Mouse (Mus musculus) layer of hippocampus, postnatal 14 days (tissue): ENCODE measurements around the gene Tmeff1. TPM values are rescaled to one million over a fixed set of nuclear protein-coding genes. Genes with fewer than 3 reads are reported as not detected.
"Not testable (repeated sequence)": the region's sequence is repeated elsewhere in the genome, so short reads cannot be mapped to it uniquely, and the experiment has no call there.

Source experiments
- DNase-seq, 2 experiments: peaks; one replicate each; pipeline ENCODE4 v3.0.0; 2021 to 2022; ENCODE audit warnings: low spot score in 2 of 2, mixed read lengths in 1 of 2
- total RNA-seq, 2 experiments: library from RNA; stranded (reverse); gene quantifications; 2 replicates each; pipeline ENCODE4 v1.2.3; 2021

Gene Tmeff1
- total RNA-seq, 2 experiments from 2014 or later = 138 to 147 TPM

DNA sequence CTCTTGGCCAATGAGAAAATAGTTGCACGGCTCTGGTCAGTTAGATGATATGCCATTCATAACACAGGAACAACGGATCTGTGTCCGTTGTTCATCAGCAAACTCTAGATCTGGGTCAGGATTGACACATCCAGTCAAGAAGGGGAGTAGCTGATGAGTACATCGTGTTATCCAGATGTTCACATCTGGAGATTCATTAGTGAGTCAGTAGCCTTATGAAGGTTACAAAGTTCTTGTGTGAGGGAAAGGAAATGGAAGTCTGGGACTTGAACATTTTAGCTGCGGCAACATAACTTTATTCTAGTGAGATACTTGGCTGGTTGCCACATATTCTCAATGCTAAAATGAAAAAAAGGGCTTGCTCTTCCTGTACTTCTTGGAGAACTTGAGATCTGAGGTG lies 87.9 kb downstream of the Tmeff1 start:
- DNase-seq = no peak

GRCm38 (mm10) chr4:48674412-48674811 lies 89.4 kb downstream of the Tmeff1 start:
- no peak for DNase-seq

- no peak for DNase-seq
These were observed 91.7 kb downstream of the Tmeff1 start for GRCm38 (mm10) chr4:48676570-48677185.

- DNase-seq = no peak
These were observed 92.3 kb downstream of the Tmeff1 start for GRCm38 (mm10) chr4:48677276-48677675.

DNA sequence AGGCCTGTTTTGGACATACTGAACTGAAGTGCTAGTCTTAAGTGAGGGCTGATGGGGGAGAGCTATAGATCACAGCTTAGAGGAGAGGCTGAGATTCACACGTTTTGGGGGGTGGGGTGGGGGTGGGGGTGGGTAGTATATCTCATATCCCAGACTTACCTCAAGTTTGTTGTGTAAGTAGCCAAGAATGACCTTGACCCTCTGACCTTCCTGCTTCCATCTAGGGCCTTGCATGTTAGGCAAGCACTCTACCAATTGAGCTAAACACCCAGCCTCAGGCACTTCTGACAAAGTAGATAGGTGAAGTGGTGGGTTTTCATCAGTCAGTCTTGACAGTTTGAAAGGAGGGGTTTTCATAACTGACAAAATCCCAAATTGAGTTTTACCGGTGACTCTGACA lies 92.8 kb downstream of the Tmeff1 start:
- no peak for DNase-seq

- no peak for DNase-seq
These were observed 93.8 kb downstream of the Tmeff1 start for GRCm38 (mm10) chr4:48678793-48679192.

GRCm38 (mm10) chr4:48679728-48680127 lies 94.8 kb downstream of the Tmeff1 start:
- not testable (repeated sequence) for DNase-seq

DNA sequence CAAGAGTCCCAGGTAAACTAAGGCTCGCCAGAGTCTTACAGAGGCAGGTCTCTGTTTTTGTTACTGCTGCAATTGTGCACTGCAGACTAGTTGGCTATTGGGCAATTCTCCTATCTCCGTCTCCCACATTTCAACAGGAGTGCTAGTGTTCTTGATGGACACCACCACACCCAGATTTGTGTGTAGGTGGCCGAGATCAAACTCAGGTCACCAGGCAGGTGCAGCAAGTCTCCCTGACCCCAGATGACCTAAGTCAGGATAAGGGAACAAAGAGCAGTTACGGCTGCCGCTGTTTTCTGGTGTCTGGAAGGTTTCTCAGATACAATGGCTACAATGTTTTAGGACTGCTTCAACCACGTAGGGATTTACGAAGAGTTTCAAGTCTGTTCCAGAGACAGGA lies 95.2 kb downstream of the Tmeff1 start:
- DNase-seq = no peak

DNA sequence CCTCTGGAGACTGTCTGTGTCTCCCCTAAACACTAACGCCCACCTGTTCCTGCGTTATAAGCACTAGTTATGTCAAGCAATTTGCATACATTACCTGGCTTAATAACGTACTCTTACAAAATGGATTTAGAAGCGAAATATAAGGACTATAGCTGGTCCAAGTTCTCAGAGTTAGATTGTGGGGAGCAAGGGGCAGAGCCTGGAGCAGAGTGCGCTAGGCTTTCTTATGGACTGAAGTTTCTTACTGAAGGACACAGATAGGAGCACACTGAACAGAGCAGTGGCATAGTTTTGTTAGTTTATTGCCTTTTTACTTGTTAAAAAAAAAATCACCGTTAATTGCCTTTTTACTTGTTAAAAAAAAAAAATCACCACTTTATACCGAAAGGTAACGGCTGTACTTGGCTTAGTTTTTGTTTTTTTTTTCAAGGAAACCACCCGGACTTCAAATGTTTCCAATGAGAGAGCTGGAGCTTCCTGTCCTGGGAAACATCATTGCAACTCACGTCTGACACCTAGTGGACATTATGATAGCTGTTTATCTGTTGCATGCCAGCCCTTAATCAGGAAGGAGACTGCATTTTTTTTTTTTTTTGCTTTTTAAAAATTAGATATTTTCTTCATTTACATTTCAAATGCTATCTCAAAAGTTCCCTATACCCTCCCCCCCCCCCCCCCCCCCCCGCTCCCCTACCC lies 95.8 kb downstream of the Tmeff1 start:
- DNase-seq = peak in 1 of 2 experiments; percentile 78

- DNase-seq = no peak
These were observed 98.2 kb downstream of the Tmeff1 start for GRCm38 (mm10) chr4:48683126-48683525.

GRCm38 (mm10) chr4:48683633-48684209 lies 98.7 kb downstream of the Tmeff1 start:
- DNase-seq = not testable (repeated sequence)

- no peak for DNase-seq
These were observed 99.7 kb downstream of the Tmeff1 start for GRCm38 (mm10) chr4:48684593-48685187.

- DNase-seq = no peak
These were observed 103.2 kb downstream of the Tmeff1 start for GRCm38 (mm10) chr4:48688148-48688547.

DNA sequence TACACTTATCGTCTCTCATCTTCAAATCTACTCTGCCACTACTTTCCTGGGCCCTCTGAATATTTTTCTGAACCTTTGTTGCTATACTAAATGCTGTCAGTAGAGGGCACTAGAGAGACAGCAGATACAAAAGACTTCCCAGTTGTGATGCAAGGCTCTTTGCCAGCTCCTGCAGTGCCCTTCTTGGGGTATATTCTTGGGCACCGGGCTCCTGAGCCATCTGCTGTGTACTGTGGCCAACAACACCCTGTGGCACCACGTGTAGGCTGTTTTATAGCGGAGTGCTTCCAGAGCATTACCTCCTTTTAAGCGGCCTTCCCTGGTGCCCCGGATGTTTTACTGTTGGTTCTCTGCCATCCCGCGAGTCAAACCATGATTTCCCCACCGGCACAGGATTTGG lies 105.7 kb downstream of the Tmeff1 start:
- peak; percentile 67 to 86 for DNase-seq

GRCm38 (mm10) chr4:48691793-48692437 lies 106.9 kb downstream of the Tmeff1 start:
- peak; percentile 71 to 81 for DNase-seq

GRCm38 (mm10) chr4:48692736-48693292 lies 107.8 kb downstream of the Tmeff1 start:
- no peak for DNase-seq

GRCm38 (mm10) chr4:48696706-48697105 lies 111.7 kb downstream of the Tmeff1 start:
- DNase-seq = no peak

GRCm38 (mm10) chr4:48697302-48697701 lies 112.3 kb downstream of the Tmeff1 start:
- no peak for DNase-seq
